Mouse (Mus musculus) embryonic facial prominence, embryonic 13.5 days (tissue): ENCODE measurements at regions not wholly inside any gene's neighbourhood (a gene's known extent, or its start where the extent isn't known, plus 50 kb on each side); places are given as distances from the start of the nearest gene placed in this dataset.

Experiments used
- ATAC-seq: fragments of 200-750 bp; cut with Nextera tagmentation; 2 replicates; pipeline ENCODE4 v1.8.0; 2017; ENCODE audit warnings: low read depth; ENCODE audit not compliant: insufficient number of reproducible peaks, insufficient read depth, low FRiP score, low TSS enrichment
- H3K27ac ChIP-seq: fragments of 300-500 bp; sonication (generic); 2 replicates; pipeline ENCODE4 v1.5.1; 2015; ENCODE audit warnings: moderate library complexity, mild to moderate bottlenecking, inconsistent platforms
- H3K27me3 ChIP-seq: fragments of 300-500 bp; sonication (generic); 2 replicates; pipeline ENCODE4 v1.6.1; 2015; ENCODE audit warnings: mild to moderate bottlenecking, inconsistent platforms
- H3K36me3 ChIP-seq: fragments of 300-500 bp; sonication (generic); 2 replicates; pipeline ENCODE4 v1.6.1; 2015; ENCODE audit warnings: mild to moderate bottlenecking, inconsistent platforms
- H3K4me1 ChIP-seq: fragments of 300-500 bp; sonication (generic); 2 replicates; pipeline ENCODE4 v1.6.1; 2015; ENCODE audit warnings: inconsistent platforms
- H3K4me2 ChIP-seq: fragments of 300-500 bp; sonication (generic); 2 replicates; pipeline ENCODE4 v1.6.1; 2015; ENCODE audit warnings: moderate library complexity, mild to moderate bottlenecking, inconsistent platforms
- H3K4me3 ChIP-seq: fragments of 300-500 bp; sonication (generic); 2 replicates; pipeline ENCODE4 v1.5.1; 2015; ENCODE audit warnings: mild to moderate bottlenecking, inconsistent platforms
- H3K9ac ChIP-seq: fragments of 300-500 bp; sonication (generic); 2 replicates; pipeline ENCODE4 v1.6.1; 2015; ENCODE audit warnings: mild to moderate bottlenecking, inconsistent platforms
- H3K9me3 ChIP-seq: fragments of 300-500 bp; sonication (generic); 2 replicates; pipeline ENCODE4 v1.6.1; 2016; ENCODE audit warnings: inconsistent platforms
- WGBS: fragments of 180-500 bp; shearing (Covaris S2); methylation state at CpG from one replicate; pipeline ENCODE4 v1.1.7; 2015; ENCODE audit warnings: mixed read lengths; 5-methylcytosine and 5-hydroxymethylcytosine counted together

GRCm38 (mm10) chr1:133504116-133504515, 79.9 kb upstream of the Sox13 start:
- no peak for ATAC-seq
- Histone ChIP-seq H3K27ac (no peak overlapping the region), H3K9me3 (no peaks in the 10 kb centered on the region), H3K27me3 (no peaks in the 10 kb centered on the region), H3K36me3 (no peaks in the 10 kb centered on the region), H3K4me3 (no peak overlapping the region), H3K9ac (no peak overlapping the region), H3K4me1 (no peaks in the 10 kb centered on the region), H3K4me2 (no peak overlapping the region)
- WGBS: 50% methylated on average over 3 of the region's 3 CpGs

DNA sequence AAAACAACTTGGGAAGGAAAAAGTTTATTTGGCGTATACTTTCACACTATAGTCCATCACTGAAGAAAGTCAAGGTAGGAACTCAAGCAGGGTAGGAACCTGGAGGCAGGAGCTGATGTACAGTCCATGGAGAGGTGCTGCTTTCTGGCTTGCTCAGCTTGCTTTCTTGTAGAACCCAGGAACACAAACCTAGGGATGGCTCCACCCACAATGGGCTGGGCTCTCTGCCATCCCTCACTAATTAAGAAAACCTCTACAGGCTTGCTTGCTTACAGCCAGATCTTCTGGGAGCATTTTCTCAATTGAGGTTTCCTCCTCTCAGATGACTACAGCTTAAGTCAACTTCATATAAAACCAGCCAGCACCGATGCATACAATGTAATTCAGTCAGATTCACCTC, 79.2 kb upstream of the Sox13 start:
- H3K27me3 ChIP-seq: no peaks in the 10 kb centered on the region
- H3K4me2 ChIP-seq: no peak overlapping the region
- H3K9me3 ChIP-seq: no peaks in the 10 kb centered on the region
- WGBS: 85% methylated on average over 2 of the region's 2 CpGs
- no peak overlapping the region for H3K4me3 ChIP-seq
- ATAC-seq: no peak
- H3K27ac ChIP-seq: no peak overlapping the region
- no peak overlapping the region for H3K9ac ChIP-seq
- no peaks in the 10 kb centered on the region for H3K4me1 ChIP-seq
- H3K36me3 ChIP-seq: no peaks in the 10 kb centered on the region

DNA sequence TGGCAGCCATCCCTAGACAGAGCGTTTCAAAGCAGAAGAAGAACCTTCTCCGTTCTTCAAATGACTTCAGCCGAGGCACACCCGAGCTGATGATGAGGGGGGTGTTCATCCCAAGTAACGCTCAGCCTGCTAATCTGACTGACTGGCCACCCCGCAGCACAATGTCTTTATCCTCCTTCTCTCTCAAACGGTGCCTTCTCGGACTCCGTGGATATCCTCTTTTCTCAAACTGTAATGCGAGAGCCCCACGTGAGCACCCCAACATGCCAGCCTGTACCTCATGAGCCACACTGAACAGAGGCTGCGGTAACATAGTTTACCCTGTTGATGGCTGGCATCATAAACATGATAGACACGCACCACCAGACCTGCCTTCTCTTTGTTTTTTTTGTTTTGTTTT, 76.8 kb upstream of the Sox13 start:
- ATAC-seq: no peak

GRCm38 (mm10) chr1:133492986-133493741, 69.0 kb upstream of the Sox13 start:
- Histone ChIP-seq H3K4me3 (peak overlapping the region; percentile 44), H3K27ac (peak overlapping the region; percentile 87), H3K4me2 (peak overlapping the region; percentile 89), H3K9ac (peak overlapping the region; percentile 76), H3K36me3 (no peaks in the 10 kb centered on the region), H3K9me3 (no peaks in the 10 kb centered on the region; the same call in 1 of the 2 replicates), H3K27me3 (no peaks in the 10 kb centered on the region), H3K4me1 (peaks cover 23% of the 10 kb centered on the region)
- WGBS: 1% methylated on average over 29 of the region's 29 CpGs
- ATAC-seq: peak; percentile 23; the same call in 1 of the 2 replicates

More for the DNA sequence above, 76.8 kb upstream of the Sox13 start:
- WGBS: 51% methylated on average over 13 of the region's 13 CpGs
- H3K36me3 ChIP-seq: no peaks in the 10 kb centered on the region
- H3K27ac ChIP-seq: no peak overlapping the region
- no peaks in the 10 kb centered on the region for H3K4me1 ChIP-seq
- H3K9ac ChIP-seq: no peak overlapping the region
- H3K4me3 ChIP-seq: no peak overlapping the region
- no peaks in the 10 kb centered on the region for H3K27me3 ChIP-seq
- no peaks in the 10 kb centered on the region; the same call in 1 of the 2 replicates for H3K9me3 ChIP-seq
- no peak overlapping the region for H3K4me2 ChIP-seq

DNA sequence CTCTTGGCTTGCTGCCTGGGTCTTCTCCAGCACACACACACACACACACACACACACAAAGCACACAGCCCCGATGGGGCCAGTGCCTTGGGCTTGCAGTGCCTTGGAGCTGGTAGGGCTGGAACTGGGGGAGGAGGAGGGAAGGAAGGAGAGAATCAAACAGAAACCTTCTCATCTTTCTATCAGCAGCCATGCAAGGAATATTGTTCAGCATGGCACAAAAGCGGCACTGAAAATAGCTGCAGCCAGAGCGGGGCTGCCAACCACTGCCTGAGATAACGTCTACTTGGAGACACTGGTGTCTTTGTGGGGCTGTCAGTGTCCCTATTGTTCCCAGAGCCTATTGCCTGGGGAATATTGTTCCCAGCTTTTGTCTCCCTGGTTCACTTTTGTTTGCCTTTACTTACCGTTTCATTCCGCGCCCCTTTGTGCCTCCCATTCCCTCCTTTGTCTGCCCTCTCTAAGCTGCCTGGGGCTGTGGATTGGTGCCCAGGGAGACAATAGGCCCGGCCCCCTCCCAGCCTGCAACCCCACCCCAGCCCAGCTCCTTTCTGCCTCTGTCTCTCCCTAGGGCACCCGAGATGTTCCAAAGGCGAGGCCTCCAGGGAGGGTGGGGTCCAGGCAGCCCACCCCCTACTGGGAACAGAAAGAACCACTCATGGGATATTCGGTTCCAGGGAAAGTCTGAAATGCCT, 68.3 kb upstream of the Sox13 start:
- H3K4me1 ChIP-seq: peaks cover 23% of the 10 kb centered on the region
- no peaks in the 10 kb centered on the region for H3K36me3 ChIP-seq
- no peaks in the 10 kb centered on the region for H3K27me3 ChIP-seq
- peak overlapping the region; percentile 44 for H3K4me3 ChIP-seq
- peak overlapping the region; percentile 87 for H3K27ac ChIP-seq
- peak overlapping the region; percentile 89 for H3K4me2 ChIP-seq
- ATAC-seq: peak; percentile 80
- 3% methylated on average over 11 of the region's 11 CpGs for WGBS
- no peaks in the 10 kb centered on the region; the same call in 1 of the 2 replicates for H3K9me3 ChIP-seq
- H3K9ac ChIP-seq: peak overlapping the region; percentile 76

DNA sequence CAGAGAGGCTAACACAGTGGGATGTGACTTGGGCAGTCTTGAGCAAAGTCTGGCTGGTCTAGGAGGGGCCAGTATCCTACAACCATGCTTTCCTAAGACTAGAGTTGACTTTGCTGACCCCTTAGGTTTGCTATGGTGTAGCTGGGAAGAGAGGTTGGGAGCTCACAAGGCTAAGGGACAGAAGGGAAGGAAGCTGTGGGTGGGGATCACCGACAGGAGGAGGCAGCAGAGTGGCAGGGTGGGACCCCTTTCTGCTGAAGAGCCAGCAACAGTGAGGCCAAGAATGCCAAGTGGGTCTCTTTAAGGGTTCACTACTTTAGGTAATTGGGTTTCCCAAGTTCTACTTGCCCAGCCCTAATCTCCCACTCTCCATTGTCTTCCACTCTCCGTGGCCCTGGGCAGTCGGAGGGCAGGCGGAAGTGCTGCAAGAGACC, 67.7 kb upstream of the Sox13 start:
- Histone ChIP-seq H3K4me2 (peak overlapping the region; percentile 89), H3K9ac (peak overlapping the region; percentile 76), H3K27ac (peak overlapping the region; percentile 87), H3K4me1 (peaks cover 23% of the 10 kb centered on the region), H3K27me3 (no peaks in the 10 kb centered on the region), H3K4me3 (peak overlapping the region; percentile 44), H3K9me3 (no peaks in the 10 kb centered on the region; the same call in 1 of the 2 replicates), H3K36me3 (no peaks in the 10 kb centered on the region)
- WGBS: 13% methylated on average over 4 of the region's 4 CpGs
- ATAC-seq: no peak

DNA sequence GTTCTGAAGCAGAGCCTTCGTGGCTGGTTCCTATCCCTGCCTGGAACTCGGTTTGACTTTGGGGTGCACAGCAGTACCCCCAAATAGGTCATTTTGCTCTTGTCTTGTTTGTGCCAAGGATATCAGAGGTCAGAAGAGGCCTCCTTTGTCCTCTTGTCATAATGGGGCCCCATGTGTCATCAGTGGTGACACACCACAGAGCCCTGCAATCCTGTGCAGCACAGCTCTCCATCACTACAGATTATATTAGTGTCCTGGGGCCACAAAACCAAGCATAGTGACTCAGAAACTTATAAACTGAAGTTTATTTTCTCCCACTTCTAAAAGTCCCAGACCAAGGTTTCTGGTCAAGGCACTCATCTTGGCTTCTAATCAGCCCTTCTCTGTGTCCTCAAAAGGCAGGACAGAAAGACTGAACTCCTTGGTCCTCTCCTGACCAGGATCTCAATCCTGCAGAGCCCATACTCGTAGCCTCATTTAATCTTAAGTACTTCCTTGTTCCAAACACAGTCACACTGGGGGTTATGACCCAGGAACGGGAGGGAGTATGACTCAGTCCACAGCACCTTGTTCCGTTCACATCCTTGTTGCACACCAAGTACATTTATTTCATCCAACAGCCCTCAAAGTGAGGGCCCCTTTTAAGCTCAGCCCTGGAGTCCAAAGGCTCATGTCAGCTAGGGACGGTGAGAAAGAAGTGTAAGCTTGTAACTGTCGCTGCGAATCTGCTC, 63.2 kb upstream of the Sox13 start:
- no peak overlapping the region for H3K27ac ChIP-seq
- H3K4me1 ChIP-seq: peaks cover 7% of the 10 kb centered on the region
- no peaks in the 10 kb centered on the region for H3K36me3 ChIP-seq
- H3K27me3 ChIP-seq: no peaks in the 10 kb centered on the region
- H3K4me3 ChIP-seq: no peak overlapping the region
- H3K4me2 ChIP-seq: no peak overlapping the region
- WGBS: 81% methylated on average over 8 of the region's 8 CpGs
- no peak for ATAC-seq
- H3K9ac ChIP-seq: no peak overlapping the region
- no peaks in the 10 kb centered on the region for H3K9me3 ChIP-seq

DNA sequence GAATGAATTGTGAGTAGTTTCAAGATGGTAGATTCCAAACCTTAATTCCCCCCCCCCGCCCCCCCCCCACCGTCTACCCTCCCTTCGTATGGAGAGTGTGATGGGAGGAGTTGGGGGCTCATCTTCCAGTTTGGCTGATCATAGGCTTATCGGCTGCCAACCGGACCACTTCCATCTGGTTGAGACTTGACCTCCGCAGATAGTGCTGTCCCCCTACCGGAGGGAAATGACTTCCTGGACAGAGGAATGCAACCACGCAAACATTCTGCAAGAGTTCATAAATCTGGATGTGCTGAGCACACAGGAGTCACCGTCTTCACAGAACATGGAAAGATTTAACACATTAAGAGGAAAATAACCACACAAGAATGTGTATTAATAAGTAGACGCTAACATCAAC, 62.2 kb upstream of the Sox13 start:
- 58% methylated on average over 10 of the region's 10 CpGs for WGBS
- no peak overlapping the region for H3K4me2 ChIP-seq
- no peaks in the 10 kb centered on the region for H3K4me1 ChIP-seq
- H3K27me3 ChIP-seq: no peaks in the 10 kb centered on the region
- H3K4me3 ChIP-seq: no peak overlapping the region
- no peak for ATAC-seq
- H3K27ac ChIP-seq: no peak overlapping the region
- H3K9ac ChIP-seq: no peak overlapping the region
- no peaks in the 10 kb centered on the region for H3K36me3 ChIP-seq
- no peaks in the 10 kb centered on the region for H3K9me3 ChIP-seq

DNA sequence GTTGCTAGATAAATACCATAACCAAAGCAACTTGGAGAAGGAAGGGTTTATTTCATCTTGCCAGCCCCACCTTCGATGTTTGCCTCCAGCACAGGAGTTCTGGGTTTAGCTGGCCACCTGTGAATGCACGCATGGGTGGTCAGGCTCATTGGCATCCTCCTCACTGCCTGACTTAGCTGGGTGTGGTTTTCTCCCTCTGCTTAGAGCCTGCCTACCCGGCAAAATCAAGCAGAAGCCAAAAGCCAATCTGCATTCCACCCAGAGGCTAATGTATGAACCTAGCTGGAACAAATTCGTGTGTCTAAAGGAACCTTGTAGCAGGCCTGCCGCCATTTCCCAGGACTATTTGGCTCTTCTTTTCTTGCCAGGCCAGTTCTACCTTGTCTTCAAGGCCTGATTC, 58.7 kb upstream of the Sox13 start:
- peak overlapping the region; percentile 44; the same call in 1 of the 2 replicates for H3K27ac ChIP-seq
- H3K9ac ChIP-seq: no peak overlapping the region
- 32% methylated on average over 5 of the region's 5 CpGs for WGBS
- no peak for ATAC-seq
- no peaks in the 10 kb centered on the region for H3K4me1 ChIP-seq
- H3K4me3 ChIP-seq: no peak overlapping the region
- no peaks in the 10 kb centered on the region for H3K9me3 ChIP-seq
- H3K4me2 ChIP-seq: no peak overlapping the region
- no peaks in the 10 kb centered on the region for H3K27me3 ChIP-seq
- H3K36me3 ChIP-seq: no peaks in the 10 kb centered on the region

DNA sequence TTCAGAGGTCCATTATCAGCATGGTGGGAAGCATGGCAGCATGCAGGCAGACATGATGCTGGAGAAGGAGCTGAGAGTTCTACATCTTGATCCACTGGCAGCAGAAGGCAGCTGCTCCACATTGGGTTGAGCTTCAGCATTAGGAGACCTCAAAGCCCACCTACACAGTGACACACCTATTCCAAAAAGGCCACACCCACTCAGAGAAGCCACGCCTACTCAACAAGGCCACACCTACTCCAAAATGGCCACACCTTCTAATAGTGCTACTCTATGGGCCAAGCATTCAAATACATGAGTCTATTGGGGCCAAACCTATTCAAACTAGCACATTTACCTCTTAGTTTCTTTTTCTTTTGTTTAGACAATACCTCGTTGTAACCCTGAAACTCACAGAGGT, 50.4 kb upstream of the Sox13 start:
- H3K4me1 ChIP-seq: 0 out of 2 replicates have a peak, but pooled peaks cover 2% of the 10 kb centered on the region
- H3K36me3 ChIP-seq: no peaks in the 10 kb centered on the region
- no peaks in the 10 kb centered on the region for H3K27me3 ChIP-seq
- no peak overlapping the region for H3K9ac ChIP-seq
- H3K27ac ChIP-seq: no peak overlapping the region
- no peak overlapping the region for H3K4me2 ChIP-seq
- WGBS: 76% methylated on average over 2 of the region's 2 CpGs
- ATAC-seq: no peak
- no peaks in the 10 kb centered on the region for H3K9me3 ChIP-seq
- no peak overlapping the region for H3K4me3 ChIP-seq
